Mouse (Mus musculus) adrenal gland, postnatal 14 days (tissue): ENCODE measurements around the gene Selenof. TPM values are rescaled to one million over a fixed set of nuclear protein-coding genes. Genes with fewer than 3 reads are reported as not detected.

ENCODE experiments used
- DNase-seq: peaks from one replicate; pipeline ENCODE4 v3.0.0; 2021; ENCODE audit warnings: mixed read lengths
- long read RNA-seq, 2 experiments: library from polyadenylated mRNA; stranded (forward); transcript quantifications; one replicate each; pipeline ENCODE4 v2.0.0; 2021
- total RNA-seq: library from RNA; stranded (reverse); gene quantifications from 2 replicates; pipeline ENCODE4 v1.2.3, GENCODE M21; 2021

Selenof gene
- 256 and 261 TPM in 2 replicates for total RNA-seq
- long read RNA-seq, experiment 1, transcript Selenof-201 (5 exons, 1,514 nt): major isoform, 172 of 176 reads
- long read RNA-seq, experiment 1, partial matches to known transcripts: 1 of 176 reads
- long read RNA-seq, experiment 1, other reads (novel, unspliced or antisense): 3 of 176 reads
- long read RNA-seq, experiment 2, transcript Selenof-201 (5 exons, 1,514 nt): major isoform, 131 of 134 reads
- long read RNA-seq, experiment 2, partial matches to known transcripts: 2 of 134 reads
- long read RNA-seq, experiment 2, other reads (novel, unspliced or antisense): 1 of 134 reads

GRCm38 (mm10) chr3:144570047-144570815, at the start of gene Selenof, which contains the start of gene Hs2st1:
Selenof (plus strand) TSS chr3:144570304.
Hs2st1 (minus strand) TSS chr3:144570181.
- peak; percentile 98 for DNase-seq

- DNase-seq: no peak
Measured at GRCm38 (mm10) chr3:144527918-144528317, 42.2 kb upstream of the Selenof start.

GRCm38 (mm10) chr3:144531023-144531422, 39.1 kb upstream of the Selenof start:
- no peak for DNase-seq

- DNase-seq: no peak
Measured at GRCm38 (mm10) chr3:144535056-144535455, 35.0 kb upstream of the Selenof start.

GRCm38 (mm10) chr3:144537078-144537855, 32.8 kb upstream of the Selenof start:
- no peak for DNase-seq

GRCm38 (mm10) chr3:144539051-144539450, 31.1 kb upstream of the Selenof start:
- DNase-seq: no peak

GRCm38 (mm10) chr3:144540805-144541204, 29.3 kb upstream of the Selenof start:
- no peak for DNase-seq

- peak; percentile 21 for DNase-seq
Measured at GRCm38 (mm10) chr3:144541906-144542438, 28.1 kb upstream of the Selenof start.

GRCm38 (mm10) chr3:144545152-144545551, 25.0 kb upstream of the Selenof start:
- no peak for DNase-seq

- no peak for DNase-seq
Measured at GRCm38 (mm10) chr3:144545832-144546231, 24.3 kb upstream of the Selenof start.

GRCm38 (mm10) chr3:144546490-144546889, 23.6 kb upstream of the Selenof start:
- DNase-seq: no peak

- no peak for DNase-seq
Measured at GRCm38 (mm10) chr3:144548186-144548845, 21.8 kb upstream of the Selenof start.

GRCm38 (mm10) chr3:144550036-144550435, 20.1 kb upstream of the Selenof start:
- no peak for DNase-seq

- no peak for DNase-seq
Measured at GRCm38 (mm10) chr3:144550659-144551058, 19.4 kb upstream of the Selenof start.

- DNase-seq: no peak
Measured at GRCm38 (mm10) chr3:144551416-144551815, 18.7 kb upstream of the Selenof start.

- DNase-seq: peak; percentile 39
Measured at GRCm38 (mm10) chr3:144553942-144554341, 16.2 kb upstream of the Selenof start.

GRCm38 (mm10) chr3:144554503-144554902, 15.6 kb upstream of the Selenof start:
- no peak for DNase-seq

- no peak for DNase-seq
Measured at GRCm38 (mm10) chr3:144555144-144555543, 15.0 kb upstream of the Selenof start.

- no peak for DNase-seq
Measured at GRCm38 (mm10) chr3:144556625-144557324, 13.3 kb upstream of the Selenof start.

GRCm38 (mm10) chr3:144558274-144558673, 11.8 kb upstream of the Selenof start:
- peak; percentile 30 for DNase-seq
